Mouse (Mus musculus): ENCODE results near the gene Naa16.

GRCm38 (mm10) chr14:79278927-79279326 lies 111.7 kb downstream of the Naa16 start:
- TF ChIP-seq CTCF (IDR thresholded peaks at IDR 0.05; ENCODE audit: low read depth, low read length), result no peak
- TF ChIP-seq POLR2A (IDR thresholded peaks at IDR 0.05; ENCODE audit: extremely low read depth, insufficient read depth, low read length), result no peak

Measured in liver, adult 2 months (tissue).